Mouse (Mus musculus) E14TG2a.4 (cell line): ENCODE results near the gene Ptprcap.
"Not testable (repeated sequence)": the region's sequence is repeated elsewhere in the genome, so short reads cannot be mapped to it uniquely, and the experiment has no call there.

Source experiments
- H3K27me3 ChIP-seq: 2 replicates; pipeline ENCODE4 v1.6.1; 2014; ENCODE audit warnings: low read length, control low read depth; ENCODE audit not compliant: insufficient read depth
- H3K36me3 ChIP-seq: 2 replicates; pipeline ENCODE4 v1.6.1; 2014; ENCODE audit warnings: low read length, control low read depth; ENCODE audit not compliant: insufficient read depth
- H3K4me1 ChIP-seq: replicated peaks from 2 replicates; pipeline ENCODE4 v1.6.1; 2014; ENCODE audit warnings: low read depth, low read length, control low read depth
- H3K4me3 ChIP-seq: replicated peaks from 2 replicates; pipeline ENCODE4 v1.5.1; 2014; ENCODE audit warnings: mild to moderate bottlenecking, low read length
- H3K9me3 ChIP-seq: 2 replicates; pipeline ENCODE4 v1.6.1; 2014; ENCODE audit warnings: low read length, control low read depth
- CTCF ChIP-seq: conservative IDR thresholded peaks from 2 replicates; pipeline ENCODE4 v1.5.1; 2014; ENCODE audit warnings: low read length
- NANOG ChIP-seq: IDR thresholded peaks from 2 replicates; pipeline ENCODE4 v1.6.1; 2014; ENCODE audit warnings: borderline replicate concordance, low read length, mixed read lengths
- POU5F1 ChIP-seq: IDR thresholded peaks from 2 replicates; pipeline ENCODE4 v1.6.1; 2014; ENCODE audit warnings: low read length, borderline replicate concordance

The Ptprcap gene

DNA sequence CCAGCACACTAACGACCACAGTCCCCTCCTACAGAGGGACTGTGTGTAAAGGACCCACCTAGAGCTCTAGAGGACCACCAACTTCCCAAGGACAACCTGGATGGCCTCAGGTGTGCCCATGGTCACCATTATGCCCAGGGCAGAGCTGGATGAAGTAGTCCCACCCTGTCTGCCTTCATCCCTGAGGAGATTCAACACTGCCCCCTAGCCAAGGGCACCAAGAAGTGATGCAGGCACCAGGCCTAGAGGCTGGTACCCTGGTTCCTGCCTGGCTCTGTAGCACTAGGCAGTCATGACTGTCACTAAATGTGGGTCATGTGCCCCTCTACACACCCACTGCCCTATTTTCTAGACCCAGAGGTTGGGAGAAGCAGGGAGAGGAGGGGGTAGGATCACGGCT lies 21.6 kb upstream of the Ptprcap start:
- TF ChIP-seq POU5F1 (no peak), NANOG (no peak), CTCF (no peak)
- H3K36me3 ChIP-seq, result peaks cover 60% of the 10 kb centered on the region
- no peak overlapping the region for H3K4me3 ChIP-seq
- no peaks in the 10 kb centered on the region for H3K27me3 ChIP-seq
- H3K4me1 ChIP-seq, result peaks cover 81% of the 10 kb centered on the region
- H3K9me3 ChIP-seq, result no peaks in the 10 kb centered on the region

GRCm38 (mm10) chr19:4134354-4134753 lies 19.1 kb upstream of the Ptprcap start:
- TF ChIP-seq POU5F1 (no peak), CTCF (no peak), NANOG (no peak)
- Histone ChIP-seq H3K9me3 (no peaks in the 10 kb centered on the region), H3K4me1 (peaks cover 95% of the 10 kb centered on the region), H3K4me3 (no peak overlapping the region), H3K36me3 (peaks cover 37% of the 10 kb centered on the region), H3K27me3 (no peaks in the 10 kb centered on the region)

- H3K9me3 ChIP-seq, H3K27me3 ChIP-seq: not testable (repeated sequence)
- Histone ChIP-seq H3K36me3 (peaks cover 27% of the 10 kb centered on the region), H3K4me3 (0 out of 2 replicates have a peak overlapping the region, but pooled peaks have one; percentile 21), H3K4me1 (peaks cover 95% of the 10 kb centered on the region)
These were observed 18.0 kb upstream of the Ptprcap start for GRCm38 (mm10) chr19:4135229-4135962.

DNA sequence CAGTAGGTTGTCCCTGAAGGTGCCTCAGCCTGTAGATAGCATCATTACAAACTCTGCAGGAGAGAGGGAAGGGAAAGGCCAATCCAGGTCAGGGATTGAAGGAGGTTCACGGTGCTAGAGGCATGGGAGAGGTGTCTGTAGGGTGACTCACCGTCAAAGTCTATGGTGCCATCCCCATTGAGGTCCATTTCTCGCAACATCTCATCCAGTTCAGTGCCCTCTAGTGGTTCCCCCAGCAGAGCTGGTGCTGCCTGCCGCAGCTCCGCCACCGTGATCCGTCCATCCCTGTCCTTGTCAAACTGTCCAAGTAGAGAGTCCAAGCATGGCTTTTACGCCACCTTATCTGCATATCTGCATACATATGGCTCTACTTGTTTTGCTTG lies 17.4 kb upstream of the Ptprcap start:
- H3K27me3 ChIP-seq, H3K4me3 ChIP-seq, H3K9me3 ChIP-seq: not testable (repeated sequence)
- Histone ChIP-seq H3K36me3 (peaks cover 26% of the 10 kb centered on the region), H3K4me1 (peaks cover 95% of the 10 kb centered on the region)
- peak; percentile 40 for TF ChIP-seq CTCF

DNA sequence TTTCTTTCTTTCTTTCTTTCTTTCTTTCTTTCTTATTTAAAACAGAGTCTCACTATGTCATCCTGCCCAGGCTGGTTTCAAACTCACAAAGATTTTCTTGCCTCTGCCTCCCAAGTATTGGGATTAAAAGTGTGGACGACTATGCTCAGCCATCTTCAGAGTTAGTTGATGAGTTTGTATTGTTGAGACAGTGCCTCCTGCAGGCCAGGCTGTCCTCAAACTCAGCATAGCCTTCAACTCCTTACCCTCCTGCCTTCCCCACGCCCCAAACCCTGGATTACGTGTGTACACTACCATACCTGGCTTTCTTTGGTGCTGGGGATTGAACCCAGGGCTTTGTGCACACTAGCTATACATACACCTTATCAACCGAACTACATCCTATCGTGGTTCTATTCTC lies 16.9 kb upstream of the Ptprcap start:
- Histone ChIP-seq H3K27me3 (peaks cover 6% of the 10 kb centered on the region; the same call in 1 of the 2 replicates), H3K9me3 (no peaks in the 10 kb centered on the region), H3K36me3 (peaks cover 21% of the 10 kb centered on the region), H3K4me3 (no peak overlapping the region; the same call in 1 of the 2 replicates), H3K4me1 (peaks cover 95% of the 10 kb centered on the region)
- TF ChIP-seq CTCF, result peak; percentile 24
- TF ChIP-seq NANOG, result no peak

DNA sequence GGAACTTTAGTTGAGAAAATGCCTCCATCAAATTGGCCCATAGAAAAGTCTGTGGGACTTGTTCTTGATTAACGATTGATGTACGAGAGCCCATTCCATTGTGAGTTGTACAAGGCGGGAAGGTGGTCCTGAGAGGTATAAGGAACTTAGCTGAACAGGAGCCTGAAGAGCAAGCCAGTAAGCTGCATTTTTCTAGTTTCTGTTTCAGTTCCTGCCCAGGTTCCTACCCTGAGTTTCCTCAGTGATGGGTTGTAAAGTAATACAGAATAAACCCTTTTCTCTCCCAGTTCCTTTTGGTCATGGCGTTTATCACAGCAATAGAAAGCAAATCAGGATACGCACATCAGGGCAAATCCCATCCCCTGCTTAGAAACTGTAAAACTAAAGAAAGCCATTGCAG lies 15.5 kb upstream of the Ptprcap start:
- Histone ChIP-seq H3K4me1 (peaks cover 85% of the 10 kb centered on the region), H3K9me3 (no peaks in the 10 kb centered on the region), H3K27me3 (peaks cover 6% of the 10 kb centered on the region), H3K4me3 (no peak overlapping the region), H3K36me3 (peaks cover 6% of the 10 kb centered on the region)
- TF ChIP-seq POU5F1, result no peak
- no peak for TF ChIP-seq CTCF
- TF ChIP-seq NANOG, result no peak

GRCm38 (mm10) chr19:4139446-4139845 lies 14.0 kb upstream of the Ptprcap start, which contains the start of gene Gpr152:
Gpr152 (plus strand) TSS chr19:4139787.
- H3K9me3 ChIP-seq, result no peaks in the 10 kb centered on the region
- H3K27me3 ChIP-seq, result peaks cover 19% of the 10 kb centered on the region
- peak within 1 kb of the TSS; percentile 7; the same call in 1 of the 2 replicates for H3K4me3 ChIP-seq
- TF ChIP-seq POU5F1, result no peak
- TF ChIP-seq CTCF, result no peak
- TF ChIP-seq NANOG, result no peak
- H3K36me3 ChIP-seq, result no peaks in the 10 kb centered on the region
- peaks cover 73% of the 10 kb centered on the region for H3K4me1 ChIP-seq

GRCm38 (mm10) chr19:4140147-4140546 lies 13.3 kb upstream of the Ptprcap start:
- TF ChIP-seq POU5F1 (no peak), CTCF (no peak), NANOG (no peak)
- H3K36me3 ChIP-seq, result no peaks in the 10 kb centered on the region
- no peak overlapping the region for H3K4me3 ChIP-seq
- peaks cover 73% of the 10 kb centered on the region for H3K4me1 ChIP-seq
- H3K27me3 ChIP-seq, result peaks cover 19% of the 10 kb centered on the region
- H3K9me3 ChIP-seq, result no peaks in the 10 kb centered on the region
